Mouse (Mus musculus) layer of hippocampus, adult 2 months (tissue): ENCODE measurements around the gene Fam207a. TPM values are rescaled to one million over a fixed set of nuclear protein-coding genes. Genes with fewer than 3 reads are reported as not detected.

Experiments
- DNase-seq, 2 experiments: peaks; one replicate each; pipeline ENCODE4 v3.0.0; 2022; ENCODE audit warnings: low spot score in 2 of 2
- H3K27ac ChIP-seq: fragments of 200-600 bp; 2 replicates; pipeline ENCODE4 v1.8.1; 2022
- H3K4me3 ChIP-seq: fragments of 200-600 bp; 2 replicates; pipeline ENCODE4 v1.8.1; 2022; ENCODE audit warnings: mild to moderate bottlenecking
- CTCF ChIP-seq: fragments of 200-600 bp; conservative IDR thresholded peaks from 2 replicates; pipeline ENCODE4 v1.8.1; 2022; ENCODE audit warnings: antibody characterized with exemption, mild to moderate bottlenecking, moderate library complexity
- total RNA-seq, 2 experiments: library from RNA; stranded (reverse); gene quantifications; 2 replicates each; pipeline ENCODE4 v1.2.3; 2021

Fam207a gene
- total RNA-seq, 2 experiments from 2014 or later: 32.8 to 35.2 TPM

DNA sequence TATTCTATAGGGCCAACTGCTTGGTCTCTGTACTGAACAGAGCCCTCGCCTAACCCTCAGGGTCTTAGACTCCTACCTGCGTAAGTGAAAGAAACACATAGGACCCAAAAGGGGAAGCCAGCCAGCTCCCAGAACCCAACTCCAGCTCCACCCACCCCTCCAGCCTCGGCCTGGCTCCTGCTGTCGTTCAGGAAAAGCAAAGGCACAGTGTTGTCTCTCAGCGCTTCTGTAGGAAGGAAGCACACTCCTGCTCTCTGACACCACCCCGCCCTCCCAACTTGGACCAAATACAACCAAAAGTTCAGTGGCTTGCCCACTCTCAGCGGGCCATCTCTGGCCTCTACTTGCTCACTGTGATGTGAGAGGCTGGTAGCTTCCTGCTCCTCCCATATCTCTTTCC is 7.7 kb upstream of the Fam207a start:
- no peak for TF ChIP-seq CTCF
- H3K27ac ChIP-seq: no peak overlapping the region
- no peak overlapping the region for H3K4me3 ChIP-seq
- no peak for DNase-seq

DNA sequence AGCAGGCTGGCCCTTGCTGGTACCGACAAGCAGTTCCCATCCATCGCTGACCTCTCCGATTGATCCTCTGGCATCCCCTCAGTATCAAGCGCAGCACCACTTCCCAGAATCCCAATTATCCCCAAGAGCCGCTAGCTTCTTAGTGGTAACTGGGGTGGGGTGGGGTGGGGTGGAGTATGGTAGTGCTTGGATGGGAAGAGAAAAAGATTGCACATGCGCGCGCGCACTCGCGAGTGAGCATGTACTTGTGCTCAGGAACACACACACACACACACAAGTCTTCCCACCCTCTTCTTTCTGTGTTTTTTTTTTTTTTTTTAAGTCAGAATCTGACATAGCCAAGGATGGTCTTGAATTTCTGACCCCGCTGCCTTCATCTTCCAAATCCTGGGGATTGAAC is 7.2 kb upstream of the Fam207a start:
- no peak for TF ChIP-seq CTCF

DNA sequence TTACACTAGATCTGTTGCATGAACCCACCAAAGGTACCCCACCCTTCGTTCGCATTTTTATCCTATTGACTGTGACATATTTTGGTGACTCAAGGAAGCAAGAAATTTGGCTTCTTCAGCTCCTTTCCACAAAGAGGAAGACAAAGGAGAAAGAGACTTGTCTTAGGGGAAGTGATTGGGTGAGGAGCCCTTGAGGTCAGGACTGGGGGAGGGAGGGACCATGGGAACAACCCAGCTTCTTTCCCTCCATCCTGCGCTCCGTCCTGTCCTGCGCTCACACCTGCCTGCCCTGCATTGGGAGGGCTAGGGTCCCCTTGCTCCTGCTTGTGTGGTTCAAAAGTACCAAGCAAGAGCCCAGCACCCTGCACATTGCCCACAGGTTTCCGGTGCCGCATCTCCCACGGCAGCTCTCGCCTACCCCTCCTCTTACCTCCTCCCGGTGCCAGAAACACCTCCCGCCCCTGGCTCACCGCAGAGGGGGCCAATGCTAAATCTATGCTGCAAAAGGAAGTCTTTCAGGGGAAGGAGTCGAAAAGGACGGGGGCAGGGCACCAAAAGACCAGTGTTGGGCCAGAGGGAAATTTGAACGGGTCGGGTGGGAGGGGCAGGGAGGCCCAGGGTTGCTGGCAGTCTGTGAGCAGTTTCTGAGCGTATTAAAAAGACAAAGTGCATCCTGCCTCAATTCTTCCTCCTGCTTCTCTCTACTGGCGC is 6.6 kb upstream of the Fam207a start:
- DNase-seq: no peak

More for the DNA sequence above, 7.2 kb upstream of the Fam207a start:
- Histone ChIP-seq H3K27ac (peak overlapping the region; percentile 10; the same call in 1 of the 2 replicates), H3K4me3 (peak overlapping the region; percentile 37; the same call in 1 of the 2 replicates)
- DNase-seq: no peak

DNA sequence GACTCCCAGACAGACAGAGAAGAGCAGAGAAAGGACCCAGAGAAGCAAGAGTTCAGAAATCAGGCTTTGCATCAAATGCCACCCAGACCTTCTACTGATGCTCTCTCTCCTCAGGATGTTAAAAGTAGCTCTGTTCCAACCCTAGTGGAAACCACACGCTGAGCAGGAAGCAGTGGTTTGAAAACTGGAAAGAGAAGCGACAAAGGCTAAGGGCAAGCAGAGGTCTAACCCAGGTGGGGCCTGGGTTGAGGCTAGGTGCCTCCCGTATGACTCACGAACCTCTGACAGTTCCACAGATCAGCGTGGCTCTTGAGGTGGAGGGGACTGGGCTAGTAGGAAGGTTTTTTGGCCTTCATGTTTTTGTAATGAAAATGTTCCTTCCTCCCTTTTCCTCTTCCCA is 4.9 kb upstream of the Fam207a start:
- H3K27ac ChIP-seq: no peak overlapping the region
- H3K4me3 ChIP-seq: no peak overlapping the region
- TF ChIP-seq CTCF: no peak
- no peak for DNase-seq

More for the DNA sequence above, 6.6 kb upstream of the Fam207a start:
- no peak for TF ChIP-seq CTCF
- peak overlapping the region; percentile 37; the same call in 1 of the 2 replicates for H3K4me3 ChIP-seq
- H3K27ac ChIP-seq: peak overlapping the region; percentile 10; the same call in 1 of the 2 replicates

DNA sequence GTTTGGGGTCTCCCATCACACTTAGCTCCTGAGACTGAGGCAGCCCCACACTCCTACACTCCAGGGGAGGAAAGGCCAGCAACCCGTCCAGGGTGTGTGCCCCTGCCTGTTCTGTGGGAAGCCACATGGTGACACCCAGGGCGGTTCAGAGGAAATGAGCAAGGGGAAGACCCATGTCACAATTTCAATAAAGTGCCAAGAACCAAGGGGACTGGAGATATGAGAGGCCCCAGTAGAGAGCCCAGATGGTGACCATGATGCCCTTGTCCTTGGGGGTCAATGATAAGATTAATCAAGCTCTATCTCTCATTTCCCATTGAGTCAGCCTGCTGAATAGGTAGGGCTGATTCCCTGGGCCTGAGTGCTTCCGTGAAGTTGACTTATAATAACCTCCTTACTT is 3.6 kb upstream of the Fam207a start:
- Histone ChIP-seq H3K27ac (no peak overlapping the region), H3K4me3 (no peak overlapping the region)
- no peak for DNase-seq
- TF ChIP-seq CTCF: no peak

DNA sequence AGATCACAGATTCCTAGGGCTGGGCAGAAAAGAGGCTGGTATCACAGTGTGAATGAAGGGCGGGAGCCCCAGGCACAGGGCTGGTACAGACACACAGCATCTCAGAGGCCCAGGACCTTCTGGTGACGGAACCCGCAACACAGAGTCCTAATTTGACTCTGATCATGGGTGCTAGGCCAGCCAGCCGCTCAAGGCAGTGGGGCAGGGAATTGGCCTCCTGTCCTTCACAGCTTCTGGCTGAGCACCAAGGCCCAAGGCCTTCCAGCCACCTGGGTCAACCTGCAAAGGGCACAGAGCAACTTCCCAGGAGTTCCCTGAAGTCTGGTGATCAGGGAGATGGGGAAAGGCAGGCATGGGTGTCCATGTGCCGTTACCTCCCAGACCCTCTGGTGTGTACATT is 2.2 kb upstream of the Fam207a start:
- DNase-seq: no peak

DNA sequence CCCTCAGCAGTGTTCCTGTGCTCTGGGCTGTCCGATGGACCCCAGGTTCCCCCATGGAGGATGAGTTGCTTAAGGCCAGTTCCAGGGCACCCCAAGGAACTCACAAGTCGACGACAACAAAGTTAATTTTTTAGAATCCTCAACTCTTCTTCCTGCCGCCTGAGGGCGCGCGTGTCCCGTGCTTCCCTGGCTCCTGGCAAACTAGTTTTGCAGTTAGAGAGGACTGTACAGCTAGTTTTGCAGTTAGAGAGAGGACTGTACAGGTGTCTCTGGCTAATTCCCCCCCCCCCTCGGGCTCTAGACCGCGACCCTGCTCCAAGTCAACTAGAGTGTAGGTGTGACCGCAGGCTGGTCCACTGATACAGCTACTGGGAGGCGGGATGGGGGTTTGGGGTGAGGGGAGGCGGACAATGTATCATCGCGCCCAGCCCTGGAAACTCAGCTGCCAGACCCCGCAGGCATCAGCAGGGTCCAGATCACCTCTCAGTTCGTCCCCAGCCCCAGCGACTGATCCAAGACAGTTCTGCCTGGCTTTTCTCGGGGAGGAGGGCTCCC is 1.6 kb upstream of the Fam207a start:
- peak; percentile 47 to 66 for DNase-seq
- H3K4me3 ChIP-seq: no peak overlapping the region
- TF ChIP-seq CTCF: peak; percentile 83
- no peak overlapping the region for H3K27ac ChIP-seq

More for the DNA sequence above, 2.2 kb upstream of the Fam207a start:
- Histone ChIP-seq H3K4me3 (no peak overlapping the region), H3K27ac (no peak overlapping the region)
- TF ChIP-seq CTCF: no peak

DNA sequence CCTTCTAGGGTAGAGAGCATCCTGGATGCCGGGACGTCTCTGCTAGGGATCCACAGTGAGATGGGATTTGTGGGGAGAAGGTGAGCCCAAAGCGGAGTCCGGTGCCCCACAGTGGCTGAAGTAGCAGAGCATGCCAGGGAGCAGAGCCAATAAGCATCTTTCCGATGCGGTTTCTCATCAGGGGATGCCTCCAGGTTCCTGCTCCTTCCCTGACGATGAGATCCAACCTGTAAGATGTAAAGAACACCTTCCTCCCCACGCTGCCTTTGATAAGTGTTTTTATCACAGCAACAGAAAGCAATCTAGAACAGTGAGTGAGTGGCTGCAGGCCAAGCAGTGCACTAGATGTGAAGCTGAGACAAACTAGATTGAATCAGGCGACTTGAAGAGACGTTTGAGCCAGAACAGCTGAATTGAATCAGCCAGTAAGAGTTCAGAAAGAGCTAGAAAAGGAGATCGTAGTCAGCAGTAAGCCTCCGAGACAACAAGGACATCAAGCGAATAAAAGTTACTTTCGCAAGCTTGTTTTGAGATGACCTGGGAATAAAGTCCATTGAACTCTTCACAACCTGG is 880 bp upstream of the Fam207a start:
- Histone ChIP-seq H3K27ac (peak overlapping the region; percentile 88), H3K4me3 (peak overlapping the region; percentile 86)
- TF ChIP-seq CTCF: no peak
- no peak for DNase-seq

DNA sequence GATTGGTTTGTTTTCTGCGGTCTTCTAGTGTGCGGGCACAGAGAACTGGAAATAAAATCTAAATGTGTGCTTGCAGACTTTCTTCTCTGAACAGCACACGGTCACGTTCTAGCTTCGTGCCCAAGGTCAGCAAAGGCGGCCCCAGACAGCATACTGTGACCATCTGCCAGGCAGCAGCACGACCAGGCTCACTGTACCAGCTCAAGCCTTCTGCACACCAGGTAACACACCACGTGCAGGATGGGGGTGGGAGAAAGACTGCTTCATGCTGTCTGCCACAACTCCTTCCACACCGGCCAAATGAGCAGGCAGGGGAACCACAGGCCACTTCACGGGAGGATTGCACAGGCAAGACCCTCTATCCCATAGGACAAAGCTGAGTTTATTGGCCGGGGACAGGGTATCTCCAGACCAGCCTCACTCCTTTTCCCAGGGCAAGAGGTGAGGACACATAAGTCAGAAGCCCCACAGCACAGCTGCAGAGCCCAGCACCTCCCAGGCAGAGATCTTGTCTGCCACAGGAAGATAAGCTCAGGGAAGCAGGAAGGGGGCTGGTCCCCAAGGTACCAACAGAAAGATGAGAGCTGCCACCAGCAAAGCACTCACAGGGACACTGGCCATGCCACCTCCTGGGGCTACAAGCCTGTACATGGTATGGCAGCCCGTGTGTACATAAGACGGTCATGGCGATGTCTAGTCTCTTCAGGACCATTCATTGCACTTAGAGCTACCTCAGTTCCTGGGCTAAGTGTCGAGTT is 5.2 kb downstream of the Fam207a start:
- Histone ChIP-seq H3K27ac (peak overlapping the region; percentile 46; the same call in 1 of the 2 replicates), H3K4me3 (no peak overlapping the region)
- TF ChIP-seq CTCF: no peak
- no peak for DNase-seq

DNA sequence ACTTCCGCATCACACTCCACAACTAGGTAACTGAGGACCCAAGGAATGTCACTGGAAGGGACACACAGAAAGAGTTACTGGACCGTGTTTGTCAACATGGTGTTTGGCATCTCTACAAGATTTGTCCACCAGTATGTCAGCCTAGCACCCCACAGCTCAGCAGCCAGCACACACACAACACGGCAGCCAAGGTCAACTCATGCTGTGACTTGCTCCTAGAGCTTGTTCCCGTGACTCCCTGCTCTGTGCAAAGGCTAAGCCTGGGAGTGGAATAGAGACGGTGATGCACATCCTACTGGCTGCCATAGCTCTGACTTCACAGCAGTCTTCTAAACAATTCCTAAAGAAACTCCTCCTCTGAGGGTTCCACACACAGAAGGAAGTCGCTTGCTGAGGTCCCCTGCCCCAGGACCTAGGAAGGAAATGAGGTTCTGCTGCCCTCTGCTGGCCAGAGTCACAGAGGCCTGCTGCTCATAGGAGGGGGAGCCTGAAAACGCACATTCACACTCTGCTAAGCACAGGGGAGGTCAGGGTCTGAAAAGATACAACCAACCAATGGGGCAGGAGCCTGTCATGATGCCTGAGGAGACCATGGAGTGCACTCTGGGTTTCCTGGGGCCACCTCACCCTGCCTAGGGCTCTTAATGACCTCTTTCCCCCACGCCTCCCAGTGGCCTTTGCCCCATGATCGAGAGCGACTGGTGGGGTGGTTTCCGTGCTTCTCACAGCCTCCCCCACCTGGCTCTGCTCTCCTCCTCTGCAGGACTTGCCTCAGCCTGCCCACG is 6.0 kb downstream of the Fam207a start:
- Histone ChIP-seq H3K4me3 (no peak overlapping the region), H3K27ac (peak overlapping the region; percentile 46; the same call in 1 of the 2 replicates)

DNA sequence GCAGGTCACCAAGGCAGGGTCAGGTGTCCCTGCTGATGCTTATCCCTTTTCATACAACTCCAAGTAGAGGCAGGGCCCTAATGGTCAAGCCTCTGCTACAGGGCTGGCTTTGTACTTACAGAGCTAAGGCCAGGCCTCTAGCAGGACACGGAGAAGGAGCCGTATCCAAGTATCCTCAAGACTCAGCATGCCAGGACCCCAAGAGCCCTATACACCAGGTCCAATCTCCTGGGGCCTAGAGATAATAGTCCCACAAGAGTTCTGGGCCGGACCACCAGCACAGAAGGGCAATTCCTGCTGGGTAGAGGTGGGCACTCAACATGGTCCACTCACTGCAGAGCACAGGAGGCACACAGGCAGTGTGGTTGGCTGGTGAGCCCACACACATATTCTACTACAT is 6.8 kb downstream of the Fam207a start:
- H3K27ac ChIP-seq: no peak overlapping the region
- H3K4me3 ChIP-seq: no peak overlapping the region
- no peak for DNase-seq
- TF ChIP-seq CTCF: no peak

More for the DNA sequence above, 6.0 kb downstream of the Fam207a start:
- peak; percentile 95 for TF ChIP-seq CTCF
- peak; percentile 74 to 88 for DNase-seq

DNA sequence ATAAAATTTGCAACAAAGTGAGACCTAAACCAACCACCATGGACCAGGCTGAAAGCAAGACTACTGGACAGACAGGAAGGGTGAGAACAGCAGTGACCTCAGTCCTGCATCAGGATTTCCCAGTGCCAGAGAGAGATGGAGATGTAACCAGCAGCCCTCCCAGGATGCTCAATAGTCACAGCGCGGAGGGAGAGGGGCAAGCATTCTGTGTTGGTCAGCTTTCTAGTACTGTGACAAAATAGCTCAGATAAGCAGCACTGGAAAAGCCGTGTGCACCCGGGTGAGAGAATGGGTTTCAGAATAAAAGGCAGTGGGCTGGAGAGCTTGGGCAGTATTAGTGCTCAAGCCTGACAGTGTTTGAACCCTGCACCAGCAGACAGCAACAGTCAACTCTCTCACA is 7.8 kb downstream of the Fam207a start:
- Histone ChIP-seq H3K4me3 (no peak overlapping the region), H3K27ac (no peak overlapping the region)
- TF ChIP-seq CTCF: no peak
- DNase-seq: no peak
